Mouse (Mus musculus) stomach, postnatal 0 days (tissue): ENCODE results near the gene C1qtnf6.

Experiments used
- CTCF ChIP-seq: IDR thresholded peaks from 2 replicates; pipeline ENCODE4 v1.5.1; 2016; ENCODE audit warnings: antibody characterized with exemption, low read depth, mild to moderate bottlenecking, moderate library complexity
- EP300 ChIP-seq: optimal IDR thresholded peaks from 2 replicates; pipeline ENCODE3; 2016; ENCODE audit warnings: antibody characterized with exemption

DNA sequence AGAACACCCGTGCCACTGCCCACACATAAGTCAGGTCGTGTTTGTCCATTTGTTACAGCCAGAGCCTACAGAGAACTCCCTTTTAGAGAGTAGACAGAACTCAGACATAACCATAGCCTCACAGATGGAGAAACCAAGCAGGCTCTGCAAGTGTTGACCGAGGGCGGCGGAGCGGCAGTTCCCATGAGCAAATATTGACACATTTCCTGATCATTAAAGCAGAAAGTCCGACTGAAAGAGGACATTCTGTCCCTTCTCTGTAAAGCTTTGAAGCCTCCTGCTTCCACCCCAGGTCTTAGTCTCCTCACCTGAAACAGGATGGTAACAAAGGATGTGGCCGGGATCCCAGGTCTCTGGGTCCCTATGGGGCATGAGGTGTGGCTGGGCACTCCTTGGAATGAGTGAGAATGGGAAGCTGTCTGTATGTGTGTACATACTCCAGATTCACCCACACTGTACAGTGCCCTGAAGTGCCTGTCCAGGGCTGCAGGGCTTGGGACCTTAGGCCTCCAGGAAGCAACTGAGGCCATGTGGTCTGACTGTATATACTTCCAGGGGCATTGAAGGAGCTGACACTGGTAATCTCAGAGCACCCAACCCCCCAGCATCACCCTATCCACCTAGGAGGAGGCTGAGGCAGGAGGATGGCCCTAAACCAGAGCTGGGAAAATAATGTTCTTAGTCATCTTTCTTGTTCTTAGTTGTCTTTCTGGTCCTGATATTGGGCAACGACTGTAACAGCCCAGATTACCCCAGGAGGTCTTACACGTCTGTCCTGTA is 1.5 kb upstream of the C1qtnf6 start:
- no peak for TF ChIP-seq CTCF
- TF ChIP-seq EP300 = no peak
